Mouse (Mus musculus): ENCODE results near the gene Zfp980.
A peak's percentile ranks its signal among the peaks of the same experiment; 100 is the strongest.
"Not testable (repeated sequence)": the region's sequence is repeated elsewhere in the genome, so short reads cannot be mapped to it uniquely, and the experiment has no call there.

Zfp980 gene

GRCm38 (mm10) chr4:145670385-145670784 is at the start of gene Zfp980:
TSS of gene Zfp980 (plus strand) at chr4:145670685.
- DNase-seq (ENCODE audit: low spot score), result not testable (repeated sequence)

- DNase-seq (ENCODE audit: low spot score), result not testable (repeated sequence)
Measured at GRCm38 (mm10) chr4:145640416-145641185, 29.9 kb upstream of the Zfp980 start.

GRCm38 (mm10) chr4:145674286-145674780 is 3.8 kb downstream of the Zfp980 start:
- not testable (repeated sequence) for DNase-seq (ENCODE audit: low spot score)

- peak; percentile 21 for DNase-seq (ENCODE audit: low spot score)
Measured at GRCm38 (mm10) chr4:145680217-145680616, 9.7 kb downstream of the Zfp980 start.

GRCm38 (mm10) chr4:145680672-145681387 is 10.3 kb downstream of the Zfp980 start:
- not testable (repeated sequence) for DNase-seq (ENCODE audit: low spot score)

GRCm38 (mm10) chr4:145682021-145682420 is 11.5 kb downstream of the Zfp980 start:
- not testable (repeated sequence) for DNase-seq (ENCODE audit: low spot score)

- not testable (repeated sequence) for DNase-seq (ENCODE audit: low spot score)
Measured at GRCm38 (mm10) chr4:145683024-145683766, 12.7 kb downstream of the Zfp980 start.

- DNase-seq (ENCODE audit: low spot score), result not testable (repeated sequence)
Measured at GRCm38 (mm10) chr4:145686061-145686460, 15.6 kb downstream of the Zfp980 start.

- not testable (repeated sequence) for DNase-seq (ENCODE audit: low spot score)
Measured at GRCm38 (mm10) chr4:145744935-145745644, 74.6 kb downstream of the Zfp980 start.

- DNase-seq (ENCODE audit: low spot score), result not testable (repeated sequence)
Measured at GRCm38 (mm10) chr4:145745645-145745991, 75.1 kb downstream of the Zfp980 start.

Data from lung, postnatal 25 days (tissue).